Mouse (Mus musculus): Measurements from ENCODE around the gene Prps1. TPM values are rescaled to one million over a fixed set of nuclear protein-coding genes. Genes with fewer than 3 reads are reported as not detected.

Prps1 gene
- total RNA-seq (2023) = 10 to 100 TPM; 14.2 to 14.6 TPM

DNA sequence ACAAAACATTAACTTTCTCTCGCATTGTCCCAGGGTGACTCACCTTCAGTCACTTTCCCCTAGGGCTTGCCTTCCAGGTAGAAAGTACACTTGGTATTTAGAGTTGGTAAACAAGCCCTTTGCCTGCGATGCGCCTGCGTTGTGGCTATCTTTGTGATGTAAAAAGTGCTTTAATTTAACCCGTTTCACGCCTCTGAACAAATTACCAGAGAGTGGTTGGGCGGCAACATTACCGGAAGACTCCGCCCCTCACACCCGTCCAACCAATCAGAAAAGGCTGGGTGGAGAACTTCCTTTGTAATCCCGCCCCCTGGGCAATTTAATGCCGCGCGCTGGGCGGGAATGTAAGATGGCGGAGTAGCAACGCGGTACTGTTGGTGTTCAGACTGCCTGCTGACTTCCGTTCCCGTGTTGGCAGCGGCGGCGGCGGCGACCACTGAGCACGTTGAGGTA is at the start of gene Prps1:
Gene Prps1 (plus strand): TSS at position 335 of the 453 bp plus-strand sequence.

Other genes with a start within 250 kb of the Prps1 start
- gene Frmpd3, start 114.3 kb upstream of the Prps1 start, total RNA-seq (2023) = not detected
- 100 to 1,000 TPM; 294 to 546 TPM for gene Tsc22d3, start 144.0 kb downstream of the Prps1 start, total RNA-seq (2023)
- under 1 TPM in 1 of 2 experiments, not detected in 1; 0.07 TPM for gene Mid2, start 208.0 kb downstream of the Prps1 start, total RNA-seq (2023)

Data from neutrophil, adult 59 days (primary cell).